Mouse (Mus musculus) intestine, postnatal 0 days (tissue): ENCODE measurements around the gene Raf1. TPM values are rescaled to one million over a fixed set of nuclear protein-coding genes. Genes with fewer than 3 reads are reported as not detected.

Experiments
- ATAC-seq: fragments of 200-750 bp; cut with Nextera tagmentation; 2 replicates; pipeline ENCODE4 v1.8.0; 2017; ENCODE audit warnings: mild to moderate bottlenecking, moderate TSS enrichment, moderate library complexity
- H3K27ac ChIP-seq: fragments of 300-500 bp; sonication (generic); 2 replicates; pipeline ENCODE4 v1.5.1; 2014; ENCODE audit warnings: mild to moderate bottlenecking, low read depth, low read length, moderate library complexity
- H3K27me3 ChIP-seq: fragments of 300-500 bp; sonication (generic); replicated peaks from 2 replicates; pipeline ENCODE4 v1.6.1; 2014; ENCODE audit warnings: low read length, mixed read lengths; ENCODE audit not compliant: control insufficient read depth, insufficient read depth
- H3K36me3 ChIP-seq: fragments of 300-500 bp; sonication (generic); 2 replicates; pipeline ENCODE4 v1.6.1; 2014; ENCODE audit warnings: mild to moderate bottlenecking, moderate library complexity; ENCODE audit not compliant: control insufficient read depth, insufficient read depth
- H3K4me1 ChIP-seq: fragments of 300-500 bp; sonication (generic); replicated peaks from 2 replicates; pipeline ENCODE4 v1.6.1; 2014; ENCODE audit warnings: antibody characterized with exemption, low read length, mixed read lengths; ENCODE audit not compliant: control insufficient read depth, insufficient read depth
- H3K4me2 ChIP-seq: fragments of 300-500 bp; sonication (generic); replicated peaks from 2 replicates; pipeline ENCODE4 v1.6.1; 2014; ENCODE audit warnings: low read depth, mild to moderate bottlenecking, moderate library complexity
- H3K4me3 ChIP-seq: fragments of 300-500 bp; sonication (generic); 2 replicates; pipeline ENCODE4 v1.5.1; 2014; ENCODE audit warnings: low read depth, low read length
- H3K9ac ChIP-seq: fragments of 300-500 bp; sonication (generic); 2 replicates; pipeline ENCODE4 v1.6.1; 2014; ENCODE audit warnings: mild to moderate bottlenecking, low read depth, low read length
- H3K9me3 ChIP-seq: fragments of 300-500 bp; sonication (generic); 2 replicates; pipeline ENCODE4 v1.6.1; 2016; ENCODE audit warnings: mixed run types; ENCODE audit not compliant: control insufficient read depth
- CTCF ChIP-seq: sonication (generic); IDR thresholded peaks from 2 replicates; pipeline ENCODE4 v1.5.1; 2016; ENCODE audit warnings: low read depth, mild to moderate bottlenecking, control low read depth, antibody characterized with exemption, moderate library complexity
- WGBS: fragments of 180-500 bp; shearing (Covaris S2); extraction: QIAGEN DNeasy Blood & Tissue Kit; methylation state at CpG from one replicate; pipeline ENCODE4 v1.1.7; 2014; 5-methylcytosine and 5-hydroxymethylcytosine counted together
- polyA plus RNA-seq: library from polyadenylated mRNA; unstranded; fragments of >200 nt; fragmentation: Nextera tagmentation; extraction: Ambion mirVana; gene quantifications from 2 replicates; pipeline ENCODE4 v1.2.1, GENCODE M21; 2015

Raf1 gene
- polyA plus RNA-seq, 1 experiment from 2014 or later: 66.4 TPM

- H3K27me3 ChIP-seq: no peaks in the 10 kb centered on the region
- H3K9me3 ChIP-seq: no peaks in the 10 kb centered on the region
- H3K4me2 ChIP-seq: no peak overlapping the region
- peak; percentile 43 for TF ChIP-seq CTCF
- no peak overlapping the region for H3K9ac ChIP-seq
- no peak overlapping the region for H3K4me3 ChIP-seq
- WGBS: 62% methylated on average over 3 of the region's 3 CpGs
- no peak; the same call in 1 of the 2 replicates for ATAC-seq
- H3K4me1 ChIP-seq: no peaks in the 10 kb centered on the region
- no peak overlapping the region for H3K27ac ChIP-seq
- peaks cover 14% of the 10 kb centered on the region; the same call in 1 of the 2 replicates for H3K36me3 ChIP-seq
Observed at GRCm38 (mm10) chr6:115584176-115584575, 92.3 kb downstream of the Raf1 start.

- Histone ChIP-seq H3K27ac (no peak overlapping the region), H3K9ac (no peak overlapping the region), H3K4me2 (no peak overlapping the region), H3K36me3 (peaks cover 14% of the 10 kb centered on the region; the same call in 1 of the 2 replicates), H3K27me3 (no peaks in the 10 kb centered on the region), H3K4me1 (no peaks in the 10 kb centered on the region), H3K4me3 (no peak overlapping the region), H3K9me3 (no peaks in the 10 kb centered on the region)
- TF ChIP-seq CTCF: no peak
- peak; percentile 33; the same call in 1 of the 2 replicates for ATAC-seq
- WGBS: 85% methylated on average over 6 of the region's 6 CpGs
Observed at GRCm38 (mm10) chr6:115583430-115584125, 92.9 kb downstream of the Raf1 start.

GRCm38 (mm10) chr6:115582328-115583115 lies 93.9 kb downstream of the Raf1 start:
- 88% methylated on average over 10 of the region's 10 CpGs for WGBS
- ATAC-seq: no peak

GRCm38 (mm10) chr6:115580810-115581209 lies 95.6 kb downstream of the Raf1 start:
- no peak for TF ChIP-seq CTCF
- H3K4me3 ChIP-seq: no peak overlapping the region
- no peaks in the 10 kb centered on the region for H3K4me1 ChIP-seq
- ATAC-seq: no peak
- 85% methylated on average over 3 of the region's 3 CpGs for WGBS
- H3K9me3 ChIP-seq: no peaks in the 10 kb centered on the region
- H3K27me3 ChIP-seq: no peaks in the 10 kb centered on the region
- H3K9ac ChIP-seq: no peak overlapping the region
- H3K27ac ChIP-seq: no peak overlapping the region
- no peak overlapping the region for H3K4me2 ChIP-seq
- peaks cover 33% of the 10 kb centered on the region; the same call in 1 of the 2 replicates for H3K36me3 ChIP-seq

More at GRCm38 (mm10) chr6:115582328-115583115, 93.9 kb downstream of the Raf1 start:
- Histone ChIP-seq H3K36me3 (peaks cover 18% of the 10 kb centered on the region; the same call in 1 of the 2 replicates), H3K27me3 (no peaks in the 10 kb centered on the region), H3K4me3 (no peak overlapping the region), H3K4me2 (no peak overlapping the region), H3K9me3 (no peaks in the 10 kb centered on the region), H3K9ac (no peak overlapping the region), H3K4me1 (no peaks in the 10 kb centered on the region), H3K27ac (no peak overlapping the region)
- no peak for TF ChIP-seq CTCF

GRCm38 (mm10) chr6:115577941-115578340 lies 98.5 kb downstream of the Raf1 start:
- 86% methylated on average over 9 of the region's 9 CpGs for WGBS
- no peak for TF ChIP-seq CTCF
- H3K4me2 ChIP-seq: no peak overlapping the region
- no peak overlapping the region for H3K27ac ChIP-seq
- no peak overlapping the region for H3K9ac ChIP-seq
- no peak for ATAC-seq
- H3K36me3 ChIP-seq: peaks cover 33% of the 10 kb centered on the region
- H3K4me3 ChIP-seq: no peak overlapping the region
- H3K27me3 ChIP-seq: no peaks in the 10 kb centered on the region
- H3K9me3 ChIP-seq: no peaks in the 10 kb centered on the region
- H3K4me1 ChIP-seq: no peaks in the 10 kb centered on the region

- ATAC-seq: no peak
- Histone ChIP-seq H3K36me3 (peaks cover 33% of the 10 kb centered on the region), H3K27me3 (no peaks in the 10 kb centered on the region), H3K9me3 (no peaks in the 10 kb centered on the region), H3K9ac (no peak overlapping the region), H3K4me2 (no peak overlapping the region), H3K4me3 (no peak overlapping the region), H3K4me1 (no peaks in the 10 kb centered on the region), H3K27ac (no peak overlapping the region)
- TF ChIP-seq CTCF: no peak
- 80% methylated on average over 5 of the region's 5 CpGs for WGBS
Observed at GRCm38 (mm10) chr6:115577407-115577806, 99.0 kb downstream of the Raf1 start.
